Mouse (Mus musculus) embryo, embryonic 10.5 days (tissue): ENCODE results near the gene Slc22a5.

ENCODE experiments used
- DNase-seq: peaks from one replicate; pipeline ENCODE4 v3.0.0-alpha.2; 2015; ENCODE audit warnings: low spot score

Slc22a5 gene

DNA sequence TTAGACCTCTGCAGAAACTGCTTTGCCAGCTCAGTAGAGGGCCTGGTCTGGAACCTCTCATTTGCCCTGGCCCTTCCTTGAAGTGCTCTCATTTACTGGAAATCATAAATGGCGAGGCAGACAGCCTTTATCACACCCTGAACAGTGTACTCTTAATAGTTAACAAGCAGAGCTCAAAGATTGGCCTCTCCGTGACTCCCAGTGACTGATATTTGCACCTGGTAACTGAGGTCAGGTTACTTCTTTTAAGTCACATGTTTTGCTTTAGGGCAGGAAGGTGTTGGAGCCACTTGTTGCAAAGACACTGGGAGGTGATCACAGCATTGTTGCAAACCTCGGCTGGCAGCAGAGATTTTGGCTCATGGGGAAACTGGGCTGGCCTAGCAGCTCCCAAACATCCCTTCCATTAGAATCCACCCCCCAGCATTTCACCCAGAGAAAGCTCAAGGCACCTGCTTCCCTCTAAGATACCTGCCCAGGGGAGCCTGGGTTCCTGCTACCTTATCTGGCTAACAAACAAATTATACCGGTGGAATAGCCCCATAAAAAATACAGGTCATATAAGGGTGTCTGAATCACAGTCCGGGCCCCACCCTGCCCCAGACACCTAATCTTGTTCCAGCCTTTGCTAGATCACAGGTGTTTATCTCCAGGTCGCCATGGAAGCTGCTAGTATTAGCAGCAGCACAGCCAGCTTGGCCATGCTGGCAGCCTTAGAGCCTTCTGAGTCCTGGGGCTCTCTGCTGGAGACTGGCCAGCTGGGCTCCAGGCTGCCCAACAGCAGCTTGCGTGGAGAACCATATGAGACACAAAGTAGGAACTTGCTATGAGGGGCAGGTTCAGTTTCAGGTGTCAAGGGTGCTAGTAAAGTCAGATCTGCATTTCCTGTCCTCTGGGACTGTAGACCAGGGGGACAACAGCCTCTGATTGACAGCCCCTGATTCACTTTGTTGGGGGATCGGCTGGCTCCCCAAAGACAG is 51.5 kb downstream of the Slc22a5 start:
- DNase-seq: no peak

DNA sequence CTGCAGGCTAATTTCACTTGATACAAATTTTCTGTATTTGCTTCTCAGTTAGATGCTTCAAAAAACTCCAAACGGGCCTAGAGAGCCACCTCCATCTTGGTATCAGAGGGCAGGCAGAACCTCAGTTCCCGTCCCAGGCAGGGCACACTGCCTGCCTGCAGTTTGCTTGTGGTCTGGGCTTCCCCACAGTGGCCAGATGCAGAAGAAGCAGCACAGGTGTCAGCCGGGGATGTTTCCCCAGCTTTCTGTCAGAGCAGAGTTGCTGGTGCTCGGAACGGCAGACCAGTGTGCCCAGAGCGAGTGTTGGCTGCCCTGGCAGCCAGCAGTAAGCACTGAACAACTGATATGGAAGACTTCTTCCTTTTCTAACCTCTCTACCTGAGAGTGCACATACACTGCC is 52.3 kb downstream of the Slc22a5 start:
- DNase-seq: no peak

DNA sequence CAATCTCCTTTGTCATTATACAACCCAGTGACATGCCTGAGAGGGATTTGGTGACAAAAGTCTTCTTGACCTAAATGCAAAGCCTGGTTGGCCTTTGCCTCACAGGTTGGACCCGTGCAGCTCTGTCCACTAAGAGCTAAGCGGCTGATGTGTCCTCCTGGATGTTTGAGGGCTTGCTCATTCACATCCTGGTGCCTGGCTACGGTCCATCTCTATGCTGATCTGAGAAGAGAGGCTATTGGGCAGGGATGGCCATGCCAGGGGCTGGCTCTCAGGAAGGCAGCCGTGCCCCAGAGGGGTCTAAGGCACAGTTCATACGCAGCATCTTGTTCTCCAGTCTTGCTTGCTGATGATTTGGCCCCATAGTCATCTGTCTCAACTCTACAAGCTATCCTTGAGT is 53.7 kb downstream of the Slc22a5 start:
- no peak for DNase-seq

DNA sequence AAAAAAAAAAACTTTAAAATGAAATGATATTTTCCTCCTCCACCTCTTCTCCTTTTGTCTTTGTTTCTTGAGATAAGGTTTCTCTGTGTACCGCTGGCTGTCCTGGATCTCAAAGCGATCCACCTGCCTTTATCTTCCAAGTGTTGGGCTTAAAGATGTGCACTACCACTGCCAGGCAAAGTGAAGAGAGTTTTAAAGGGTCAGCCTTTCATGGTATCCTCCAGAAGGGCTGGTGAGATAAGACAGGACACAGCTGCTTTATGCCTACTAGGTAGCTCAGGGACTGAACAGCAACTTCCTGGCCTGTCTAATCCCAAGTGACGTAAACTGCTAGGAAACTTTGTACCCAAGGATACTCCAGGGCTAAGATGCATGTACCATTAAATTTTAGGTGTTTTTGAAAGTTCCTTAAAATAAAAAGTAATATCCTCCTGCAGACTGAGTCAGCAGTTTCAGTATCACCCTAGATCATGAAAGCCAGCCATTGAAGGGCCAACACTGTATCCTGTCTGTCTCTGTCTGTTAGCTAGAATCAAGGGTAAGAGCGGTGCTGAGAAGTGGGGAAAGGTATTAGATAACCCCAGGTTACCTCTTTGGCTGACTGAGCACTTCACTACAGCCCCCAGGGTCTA is 56.0 kb downstream of the Slc22a5 start:
- no peak for DNase-seq

DNA sequence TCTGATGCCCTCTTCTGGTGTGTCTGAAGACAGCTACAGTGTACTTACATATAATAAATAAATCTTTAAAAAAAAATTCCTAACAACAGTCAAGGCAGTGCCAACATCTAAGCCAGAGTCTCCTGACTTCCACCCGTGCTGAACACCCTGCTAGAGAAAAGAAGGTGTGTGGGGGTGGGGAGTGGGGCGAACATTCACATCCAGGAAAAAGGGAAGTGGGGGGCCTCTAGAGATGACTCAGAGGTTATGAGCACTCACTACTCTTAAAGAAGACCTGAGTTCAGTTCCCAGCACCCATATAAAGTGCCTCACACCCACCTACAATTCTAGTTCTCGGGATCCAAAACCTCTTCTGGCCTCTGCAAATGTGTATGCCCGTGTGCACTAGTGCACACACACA is 66.1 kb downstream of the Slc22a5 start:
- DNase-seq: no peak

DNA sequence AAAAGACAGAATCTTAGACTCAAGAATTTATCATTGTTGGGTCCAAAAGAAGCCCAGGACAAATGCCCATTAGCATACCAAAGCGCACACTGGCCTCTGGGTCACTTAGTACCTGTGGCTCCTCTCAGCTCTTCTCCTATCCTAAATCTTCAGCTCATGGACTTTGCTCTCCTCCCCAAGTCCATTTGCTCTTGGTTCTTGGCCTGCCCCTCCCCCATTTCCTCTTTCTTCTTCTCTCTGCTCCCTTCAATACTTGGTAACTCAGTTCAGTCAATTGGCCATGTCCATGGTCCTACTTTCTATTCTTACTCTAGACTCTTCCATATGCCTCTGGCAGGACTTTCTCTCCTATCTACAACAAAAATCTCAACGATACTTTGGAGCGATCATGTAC is 69.5 kb downstream of the Slc22a5 start:
- DNase-seq: no peak

DNA sequence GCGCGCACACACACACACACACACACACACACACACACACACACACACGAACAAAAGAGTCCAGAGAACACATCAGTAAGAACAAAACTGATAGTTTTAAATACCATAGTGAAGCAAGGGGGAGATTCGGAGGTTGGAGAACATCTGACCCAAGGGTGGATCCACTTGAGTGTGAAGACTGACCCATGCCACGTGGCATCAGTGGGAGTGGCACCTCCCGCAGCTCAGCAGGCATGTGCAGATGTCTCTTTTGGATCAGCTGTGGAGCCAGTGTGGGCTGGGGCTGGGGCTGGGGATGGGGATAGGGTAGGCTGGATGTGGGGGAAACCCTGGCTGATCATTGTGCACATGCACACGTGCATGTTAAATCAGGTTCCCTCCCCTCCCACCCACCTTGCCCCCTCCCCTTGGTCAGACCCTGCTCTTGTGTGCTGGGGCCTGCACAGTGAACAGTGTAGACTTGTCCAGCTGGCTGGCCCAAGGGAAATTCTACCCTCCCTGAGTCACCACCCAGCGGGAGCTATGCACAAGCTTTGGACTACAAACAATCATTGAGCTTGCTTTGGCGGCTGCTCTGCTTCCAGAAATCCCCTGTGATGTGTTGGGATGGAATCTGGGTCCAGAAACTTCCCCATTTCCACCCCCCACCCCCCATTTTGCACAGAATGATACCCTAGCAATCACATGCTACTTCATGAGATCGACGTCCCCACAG is 70.1 kb downstream of the Slc22a5 start:
- DNase-seq: no peak

DNA sequence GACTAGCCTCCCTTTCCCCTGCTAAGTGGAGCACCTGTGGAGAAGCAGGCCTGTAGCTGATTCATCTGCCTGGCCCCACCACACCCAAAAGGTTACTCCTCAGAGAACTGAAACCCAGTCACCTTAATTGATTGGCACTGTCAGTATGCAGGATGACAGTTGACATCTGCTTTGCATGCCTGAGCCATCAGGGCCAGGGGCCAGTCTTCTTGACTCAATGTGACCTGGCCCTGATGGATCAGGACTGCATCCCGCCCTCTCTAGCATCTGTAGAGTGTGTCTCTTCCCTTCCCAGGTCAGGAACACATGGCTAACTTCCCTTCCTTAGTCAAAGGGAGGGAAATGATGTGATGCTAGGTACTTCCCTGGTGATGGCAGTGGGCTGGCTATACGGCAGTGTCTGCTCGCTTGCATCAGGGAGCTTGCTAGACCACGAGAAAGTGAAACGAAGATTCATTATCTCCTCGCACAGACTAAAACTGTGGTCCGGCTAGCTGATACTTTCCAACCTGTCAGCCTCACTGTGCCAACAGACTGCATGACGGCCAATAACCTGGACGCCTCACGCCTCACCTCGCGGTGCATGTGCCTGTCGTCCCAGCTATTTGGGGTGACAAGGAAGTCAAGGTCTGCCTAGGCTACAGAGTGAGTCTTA is 70.8 kb downstream of the Slc22a5 start:
- DNase-seq: no peak

DNA sequence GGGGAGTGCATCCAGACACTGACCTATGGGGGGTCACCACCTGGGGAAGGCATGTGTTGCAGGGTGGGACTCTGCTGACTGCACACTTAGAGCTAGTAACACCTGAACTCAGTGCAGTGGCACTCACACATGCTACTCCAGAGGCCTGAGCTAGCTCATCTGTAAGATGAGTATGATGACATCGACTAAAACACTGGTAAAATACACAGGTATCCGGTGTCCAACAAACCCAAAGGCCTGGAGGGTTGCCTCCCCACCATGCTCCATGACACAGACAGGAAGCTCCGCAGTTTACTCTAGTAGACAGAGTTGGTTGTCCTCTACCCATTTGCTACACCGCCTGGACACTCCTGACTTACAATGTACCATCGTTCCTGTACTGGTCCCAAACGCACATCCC is 71.9 kb downstream of the Slc22a5 start:
- no peak for DNase-seq

DNA sequence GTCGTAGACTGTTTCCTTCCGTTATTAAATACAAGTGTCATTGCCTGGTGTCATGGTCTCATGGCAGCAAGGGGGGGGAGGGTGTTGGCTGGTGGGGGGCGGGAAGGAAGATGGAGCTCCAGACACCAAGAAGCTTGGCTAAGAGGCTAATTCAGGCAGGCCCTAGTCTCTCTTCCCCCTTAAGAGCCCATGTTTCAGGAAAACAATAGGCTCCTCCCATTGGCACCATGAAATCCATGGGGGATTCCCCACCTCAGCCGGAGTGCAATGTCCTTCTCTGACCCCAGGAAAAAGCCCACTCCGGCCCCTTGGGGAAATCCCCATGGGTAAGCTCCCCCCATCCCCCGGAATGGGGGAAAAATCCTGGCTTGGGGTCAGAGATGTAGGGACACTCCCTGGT is 72.7 kb downstream of the Slc22a5 start:
- DNase-seq: no peak

DNA sequence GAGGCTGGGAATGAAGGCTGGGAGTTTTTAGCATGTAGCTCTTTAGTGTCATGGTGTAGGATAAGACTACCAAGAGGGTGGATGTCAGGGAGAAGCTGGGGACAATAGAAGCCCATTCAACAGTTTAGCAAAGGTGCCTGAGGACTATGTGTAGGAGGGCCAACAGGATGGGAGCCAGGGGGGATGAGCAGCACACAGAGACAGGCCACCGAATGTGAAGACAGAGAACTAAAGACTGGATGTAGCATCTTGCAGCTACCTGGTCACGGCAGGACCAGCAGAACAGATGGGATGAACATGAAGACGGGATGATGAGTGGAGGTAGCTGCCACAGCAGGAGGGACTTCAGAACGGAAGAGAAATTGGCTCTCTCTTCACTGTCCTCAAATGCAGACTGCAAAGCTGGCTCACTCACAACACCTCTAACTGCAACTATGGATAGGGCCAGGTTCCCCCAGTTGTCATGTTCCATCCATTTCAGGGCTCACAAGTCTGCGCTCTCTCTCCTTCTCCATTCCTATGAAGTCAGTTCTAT is 74.6 kb downstream of the Slc22a5 start:
- no peak for DNase-seq

DNA sequence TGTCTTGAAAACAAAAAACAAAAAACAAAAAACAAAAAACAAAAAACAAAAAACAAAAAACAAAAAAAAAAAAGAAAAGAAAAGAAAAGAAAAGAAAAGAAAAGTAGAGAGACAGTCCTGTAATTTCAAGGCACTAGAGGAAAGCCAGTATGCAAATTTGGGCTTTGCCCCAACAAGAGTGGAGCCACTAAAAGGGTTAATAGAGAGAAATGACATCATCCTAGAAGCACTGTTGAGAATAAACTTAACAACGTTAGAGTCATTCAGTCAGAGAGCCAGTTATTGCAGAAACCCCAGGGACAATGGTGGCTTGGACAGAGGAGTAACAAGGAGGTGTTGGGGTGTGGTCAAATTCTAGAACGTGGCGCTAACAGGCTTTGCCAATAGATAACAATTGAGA is 76.7 kb downstream of the Slc22a5 start:
- no peak for DNase-seq
